Mouse (Mus musculus) spleen, embryonic (tissue): ENCODE data around the gene Mycbp2.

Source experiments
- CTCF ChIA-PET: fragments of 350-600 bp; sonication (Branson Sonifier 250); formaldehyde crosslinking; loops from one replicate; lab custom pipeline; 2022; lab: Charles Lee

The Mycbp2 gene

GRCm38 (mm10) chr14:103276667-103277066 is 69.9 kb downstream of the Mycbp2 start:
- CTCF ChIA-PET: no interaction called here

GRCm38 (mm10) chr14:103260437-103260836 is 86.2 kb downstream of the Mycbp2 start:
- CTCF ChIA-PET: no interaction called here

- CTCF ChIA-PET: no interaction called here
Measured at GRCm38 (mm10) chr14:103258745-103259144, 87.9 kb downstream of the Mycbp2 start.

- CTCF ChIA-PET: interaction anchor here (0.5 to 0.6 kb wide), 2 partner anchors 25 to 196 kb away, joined by 3 to 11 read pairs; no protein-coding TSS in a partner anchor
Measured at GRCm38 (mm10) chr14:103256866-103257265, 89.7 kb downstream of the Mycbp2 start.

- CTCF ChIA-PET: no interaction called here
Measured at GRCm38 (mm10) chr14:103254311-103254710, 92.3 kb downstream of the Mycbp2 start.

GRCm38 (mm10) chr14:103242020-103242419 is 104.6 kb downstream of the Mycbp2 start:
- CTCF ChIA-PET: no interaction called here

GRCm38 (mm10) chr14:103234770-103235169 is 111.8 kb downstream of the Mycbp2 start:
- CTCF ChIA-PET: interaction anchor here (0.6 kb wide), 1 partner anchor 240 kb away, joined by 3 read pairs; no protein-coding TSS in a partner anchor

GRCm38 (mm10) chr14:103233640-103234593 is 112.7 kb downstream of the Mycbp2 start:
- CTCF ChIA-PET: no interaction called here

- CTCF ChIA-PET: no interaction called here
Measured at GRCm38 (mm10) chr14:103222356-103222755, 124.3 kb downstream of the Mycbp2 start.

- CTCF ChIA-PET: no interaction called here
Measured at GRCm38 (mm10) chr14:103221751-103222150, 124.9 kb downstream of the Mycbp2 start.

- CTCF ChIA-PET: interaction anchor here (0.7 kb wide), 1 partner anchor 66 kb away, joined by 4 read pairs; no protein-coding TSS in a partner anchor
Measured at GRCm38 (mm10) chr14:103216331-103216730, 130.3 kb downstream of the Mycbp2 start.

GRCm38 (mm10) chr14:103186658-103187057 is 160.0 kb downstream of the Mycbp2 start:
- CTCF ChIA-PET: interaction anchor here (0.6 kb wide), 1 partner anchor 116 kb away, joined by 5 read pairs; no protein-coding TSS in a partner anchor

GRCm38 (mm10) chr14:103186076-103186475 is 160.5 kb downstream of the Mycbp2 start:
- CTCF ChIA-PET: interaction anchor here (0.6 kb wide), 1 partner anchor 115 kb away, joined by 5 read pairs; no protein-coding TSS in a partner anchor

GRCm38 (mm10) chr14:103180096-103180495 is 166.5 kb downstream of the Mycbp2 start:
- CTCF ChIA-PET: no interaction called here

- CTCF ChIA-PET: no interaction called here
Measured at GRCm38 (mm10) chr14:103162923-103163322, 183.7 kb downstream of the Mycbp2 start.

- CTCF ChIA-PET: no interaction called here
Measured at GRCm38 (mm10) chr14:103155685-103156084, 190.9 kb downstream of the Mycbp2 start.

GRCm38 (mm10) chr14:103150139-103150538 is 196.5 kb downstream of the Mycbp2 start:
- CTCF ChIA-PET: interaction anchor here (0.5 to 0.6 kb wide), 2 partner anchors 16 to 66 kb away, joined by 3 to 4 read pairs; no protein-coding TSS in a partner anchor

- CTCF ChIA-PET: no interaction called here
Measured at GRCm38 (mm10) chr14:103131991-103132390, 214.6 kb downstream of the Mycbp2 start.

GRCm38 (mm10) chr14:103125756-103126155 is 220.9 kb downstream of the Mycbp2 start:
- CTCF ChIA-PET: no interaction called here

GRCm38 (mm10) chr14:103114994-103115670 is 231.5 kb downstream of the Mycbp2 start:
- CTCF ChIA-PET: no interaction called here

GRCm38 (mm10) chr14:103112606-103113363 is 233.8 kb downstream of the Mycbp2 start:
- CTCF ChIA-PET: interaction anchor here (0.7 kb wide), 1 partner anchor 12 kb away, joined by 4 read pairs; no protein-coding TSS in a partner anchor
